Mouse (Mus musculus): ENCODE measurements around the gene Bahd1.

The Bahd1 gene

DNA sequence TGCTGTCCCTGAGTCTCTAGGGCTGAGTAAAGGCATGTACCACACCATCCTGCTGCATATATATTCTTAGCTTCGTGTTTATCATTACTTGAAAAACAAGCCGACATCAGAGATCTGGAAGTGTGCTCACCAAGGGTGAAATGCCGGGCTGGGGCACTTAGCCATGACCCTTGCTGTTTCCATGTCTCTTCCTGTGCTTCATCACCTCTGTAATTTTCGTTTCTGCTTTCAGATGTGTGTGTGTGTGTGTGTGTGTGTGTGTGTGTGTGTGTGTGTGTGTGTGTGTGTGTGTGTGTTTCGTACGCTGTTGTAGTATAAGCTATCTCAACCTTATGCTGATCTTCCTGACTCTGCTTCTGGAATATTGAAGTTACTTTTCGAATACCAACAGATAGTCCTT is 41.2 kb downstream of the Bahd1 start:
- DNase-seq (ENCODE audit: low spot score): no peak

DNA sequence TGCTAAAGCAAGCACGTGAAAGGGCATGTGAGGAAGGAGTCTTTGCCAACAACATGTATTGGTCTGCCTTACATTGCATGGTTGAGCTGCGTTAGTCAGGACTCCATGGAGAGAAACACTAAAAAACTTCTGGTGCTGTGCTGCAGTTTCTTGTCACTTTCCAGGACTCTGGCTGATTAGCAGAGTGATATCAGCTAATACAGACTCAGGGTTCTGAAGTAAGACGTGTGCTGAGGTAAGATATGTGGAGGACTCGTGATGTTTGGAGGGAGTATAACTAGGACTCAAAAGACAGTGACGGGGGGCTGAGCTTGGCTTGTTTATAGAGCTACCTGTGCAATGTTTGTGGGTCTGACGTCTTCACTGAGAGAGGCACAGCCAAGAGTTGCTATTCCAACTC is 43.1 kb downstream of the Bahd1 start:
- DNase-seq (ENCODE audit: low spot score): no peak

DNA sequence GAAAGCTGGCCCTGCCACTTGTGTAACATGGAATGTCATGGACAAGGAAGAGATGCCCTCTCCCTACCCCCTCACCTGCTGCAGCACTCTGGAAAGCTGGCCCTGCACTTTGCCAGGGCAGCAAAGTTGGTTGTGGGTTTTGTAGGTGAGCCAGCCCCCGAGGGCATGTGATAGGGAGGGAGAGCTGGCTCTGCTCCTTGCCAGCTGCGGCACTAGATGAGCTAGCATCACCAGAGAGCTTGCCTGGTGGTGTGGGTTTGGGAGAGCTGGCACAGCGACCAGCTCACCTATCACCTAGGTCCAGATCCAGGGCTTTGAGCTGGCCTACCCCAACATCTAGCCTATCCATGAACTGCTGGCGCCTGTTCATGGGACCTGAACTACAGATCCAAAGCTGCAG is 48.6 kb downstream of the Bahd1 start:
- DNase-seq (ENCODE audit: low spot score): no peak

DNA sequence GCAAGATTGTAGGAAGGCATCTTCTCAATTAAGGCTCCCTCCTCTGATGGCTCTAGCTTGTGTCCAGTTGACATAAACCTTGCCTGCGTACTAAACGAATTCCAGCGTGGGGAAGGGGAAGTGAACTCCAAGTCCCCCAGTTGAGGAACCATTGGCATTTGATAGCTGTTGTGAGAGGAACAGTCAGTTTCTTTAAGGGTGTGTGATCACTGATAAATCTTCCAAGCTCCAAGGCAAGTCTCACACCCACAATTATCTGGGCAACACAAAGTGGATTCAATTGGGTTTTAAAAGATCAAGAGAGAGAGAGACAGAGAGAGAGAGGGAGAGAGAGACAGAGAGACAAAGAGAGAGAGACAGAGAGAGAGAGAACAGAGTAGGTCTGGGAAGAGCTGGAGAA is 49.5 kb downstream of the Bahd1 start:
- DNase-seq (ENCODE audit: low spot score): no peak

DNA sequence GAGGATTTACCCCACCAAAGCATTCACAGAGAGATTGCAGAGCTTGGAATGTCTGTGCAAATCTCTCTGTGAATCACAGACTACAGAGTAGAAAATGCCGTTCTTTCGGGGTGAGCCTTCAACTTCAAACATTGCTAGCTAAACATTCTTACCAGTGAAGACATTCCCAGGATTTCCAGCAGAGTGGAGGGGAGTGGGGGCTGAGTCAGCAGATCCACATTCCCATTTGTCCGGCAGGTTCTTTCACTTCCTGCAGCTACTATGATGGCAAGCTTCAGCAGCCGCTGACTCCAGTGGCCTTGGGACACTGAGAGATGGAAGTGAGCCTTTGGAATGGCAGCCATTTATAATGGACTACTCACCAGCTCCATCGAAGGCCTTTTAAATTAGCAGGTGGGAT is 56.3 kb downstream of the Bahd1 start:
- DNase-seq (ENCODE audit: low spot score): no peak

DNA sequence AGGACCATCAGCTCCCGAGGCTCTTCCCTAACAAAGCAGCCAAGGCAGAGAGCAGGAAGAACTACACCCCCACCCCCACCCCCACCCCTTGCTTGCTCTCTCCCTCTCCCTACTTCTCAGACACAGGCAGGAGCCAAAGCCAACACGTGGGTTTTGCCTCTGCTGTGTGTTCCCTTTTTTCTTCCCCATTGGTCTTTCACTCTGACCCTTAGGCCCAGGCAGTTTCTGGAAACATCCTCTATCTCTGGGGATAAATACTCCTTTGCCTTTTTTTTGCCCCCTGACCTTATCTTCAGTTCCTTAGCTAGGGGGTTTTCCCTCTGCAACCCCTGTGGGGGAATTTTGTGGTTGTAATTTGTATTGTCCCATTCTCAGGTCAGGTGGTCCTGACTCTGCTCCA is 59.5 kb downstream of the Bahd1 start:
- no peak for DNase-seq (ENCODE audit: low spot score)

DNA sequence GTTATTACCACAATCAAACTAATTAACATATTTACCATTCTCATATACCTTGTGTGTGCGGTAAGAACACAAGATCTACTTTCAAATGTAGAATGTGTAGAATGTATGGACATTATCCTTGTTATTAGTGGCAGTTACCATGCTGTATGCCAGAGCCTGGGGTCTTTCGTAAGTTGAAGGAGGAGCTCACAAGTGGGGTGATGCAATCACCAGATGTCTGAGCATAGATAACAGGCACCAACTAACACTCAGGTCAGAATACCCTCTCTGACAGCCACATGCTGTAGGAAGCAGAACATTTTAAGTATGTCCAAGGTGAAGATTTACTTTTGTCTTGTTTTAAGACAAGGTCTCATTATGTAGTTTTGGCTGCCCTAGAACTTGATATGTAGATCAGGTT is 60.2 kb downstream of the Bahd1 start:
- DNase-seq (ENCODE audit: low spot score): no peak

DNA sequence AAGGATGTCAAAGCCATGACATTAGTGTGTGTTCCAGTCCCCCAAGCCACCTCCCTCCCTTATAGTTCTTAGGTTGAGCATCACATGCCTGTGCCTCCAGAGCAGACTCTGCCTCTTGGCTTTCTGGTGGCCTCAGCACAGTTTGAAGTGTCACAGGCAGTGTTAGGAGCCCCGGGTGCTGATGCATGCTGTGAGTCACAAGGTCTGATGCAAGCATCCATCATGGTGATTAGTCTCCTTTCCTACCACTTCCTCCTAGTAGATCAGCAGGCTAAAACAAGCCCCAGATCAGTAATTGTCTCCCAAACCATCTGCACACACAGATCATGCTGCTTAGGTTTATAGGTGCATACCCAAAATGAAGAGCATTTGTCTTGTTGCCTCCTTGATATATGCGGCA is 61.4 kb downstream of the Bahd1 start:
- peak; percentile 51 for DNase-seq (ENCODE audit: low spot score)

DNA sequence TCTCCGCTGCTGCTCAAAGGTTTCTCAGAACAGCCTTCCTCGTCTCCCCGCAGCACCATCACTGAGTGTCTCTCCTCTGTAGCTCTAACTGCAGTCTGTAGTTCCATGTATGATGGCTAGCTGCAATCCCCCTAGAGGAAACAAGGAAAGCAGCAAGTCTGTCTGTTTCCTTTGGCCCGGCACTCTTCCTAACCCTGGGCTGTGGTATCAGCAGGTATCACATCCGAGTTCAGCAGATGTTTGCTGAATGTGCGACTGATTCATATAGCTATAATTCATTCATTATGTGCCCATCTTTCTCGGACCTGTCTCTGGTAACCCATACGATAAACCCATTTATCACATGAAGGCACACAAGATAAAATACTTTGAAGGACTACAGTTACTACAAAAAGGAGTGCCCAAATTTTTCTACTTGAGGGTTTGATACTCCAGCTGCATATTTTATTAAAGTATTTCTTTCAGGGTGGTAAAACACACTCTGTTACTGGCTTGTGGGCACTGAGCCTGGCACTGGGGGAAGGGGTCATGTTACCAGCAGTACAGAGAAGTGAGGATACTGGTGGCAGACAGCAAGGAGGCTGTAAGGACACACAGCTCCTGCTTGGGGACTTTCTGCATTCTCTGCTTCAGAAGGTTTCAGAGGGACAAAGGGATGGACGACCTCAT is 63.0 kb downstream of the Bahd1 start:
- peak; percentile 20 for DNase-seq (ENCODE audit: low spot score)

DNA sequence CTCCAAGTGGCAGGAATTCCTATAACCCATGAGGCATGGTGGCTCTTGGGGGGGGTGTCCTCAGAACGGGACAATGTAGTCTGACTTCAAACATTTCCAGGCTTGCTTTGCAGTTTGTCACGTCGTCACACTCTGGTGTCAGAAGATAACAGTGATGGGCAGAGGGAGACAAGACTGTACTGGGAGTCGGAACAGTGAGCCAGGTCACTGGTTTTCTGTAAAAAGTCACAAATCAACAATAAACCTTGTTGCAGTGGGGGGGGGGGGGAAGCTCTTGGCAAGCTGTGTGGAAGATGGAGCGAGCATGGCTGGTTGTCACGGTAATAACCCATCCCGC is 63.5 kb downstream of the Bahd1 start:
- no peak for DNase-seq (ENCODE audit: low spot score)

DNA sequence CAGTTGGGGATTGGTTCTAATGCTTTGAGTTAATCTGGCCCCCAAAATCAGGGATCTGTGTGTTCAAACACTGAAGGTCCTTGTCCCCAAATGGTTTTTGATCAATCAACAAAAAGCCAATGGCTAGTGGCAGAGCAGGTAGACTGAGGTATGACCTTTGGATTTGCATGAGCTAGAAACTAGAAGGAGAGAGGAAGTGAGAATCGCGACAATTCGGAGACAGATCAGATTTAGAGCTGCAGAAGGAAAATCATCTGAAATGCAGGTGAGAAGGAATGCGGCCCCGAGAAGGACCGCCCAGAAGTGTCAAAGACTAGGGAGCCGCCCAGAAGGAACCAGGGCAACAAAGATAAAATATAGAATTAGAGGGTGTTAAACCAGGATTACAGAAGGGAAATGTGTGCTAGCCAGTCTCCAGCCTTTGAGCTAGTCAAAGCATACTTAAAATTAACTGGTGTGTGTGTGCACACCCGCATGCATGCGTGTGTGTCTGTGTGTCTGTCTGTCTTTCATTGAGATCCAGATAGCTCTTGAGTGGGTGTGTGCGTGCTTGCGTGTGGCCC is 69.5 kb downstream of the Bahd1 start:
- no peak for DNase-seq (ENCODE audit: low spot score)

DNA sequence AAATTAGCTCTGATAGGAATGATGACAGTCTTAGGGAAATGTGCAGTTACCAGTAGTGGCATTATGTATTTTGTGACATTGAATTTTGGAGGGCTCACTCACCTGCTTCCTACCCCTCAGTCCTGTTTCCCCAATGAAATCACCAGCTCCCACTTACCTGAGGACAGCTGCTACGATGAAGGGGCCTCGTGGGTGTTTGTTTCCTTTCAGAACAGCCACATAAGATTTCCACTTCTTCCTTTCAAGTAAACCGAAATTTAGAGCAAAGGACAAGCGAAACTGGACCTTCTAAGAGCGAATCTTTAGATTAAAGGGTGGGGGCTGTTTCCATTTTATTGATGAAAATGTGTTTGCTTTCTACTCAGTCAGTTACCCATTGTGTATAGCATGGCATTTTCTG is 71.9 kb downstream of the Bahd1 start:
- no peak for DNase-seq (ENCODE audit: low spot score)

DNA sequence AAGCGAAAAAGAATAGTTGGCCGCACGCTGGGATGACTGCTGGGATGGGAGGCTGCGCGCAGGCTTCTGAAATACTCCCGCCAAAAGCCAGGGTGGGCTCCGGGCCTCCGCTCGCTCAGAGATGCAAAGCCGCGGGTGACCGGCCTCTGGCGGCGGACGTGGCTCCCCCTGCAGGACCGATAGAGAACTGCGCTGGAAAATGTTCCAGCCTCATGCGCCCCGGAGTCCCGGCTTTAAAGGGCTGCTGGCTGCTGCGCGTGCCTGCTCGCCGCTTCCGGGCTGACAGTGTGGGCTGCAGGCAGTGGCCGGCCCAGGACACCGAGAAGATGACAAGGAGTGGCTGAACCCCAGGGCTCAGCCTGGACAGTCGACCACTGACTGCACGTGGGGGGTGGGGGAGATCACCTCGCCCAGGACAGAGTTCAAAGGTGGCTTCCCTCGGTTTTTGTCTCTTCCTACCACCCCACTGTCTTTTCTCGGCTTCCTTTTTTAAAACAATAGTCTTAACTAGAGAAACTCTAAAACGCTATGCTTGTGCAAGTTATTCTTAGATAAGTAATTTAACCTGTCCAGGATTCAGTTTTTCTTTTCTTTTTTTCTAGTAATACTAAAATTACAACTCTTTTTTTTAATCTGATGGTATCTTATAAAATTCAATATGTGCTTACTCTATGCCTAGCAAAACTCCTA is 72.7 kb downstream of the Bahd1 start:
- peak; percentile 87 for DNase-seq (ENCODE audit: low spot score)
